Mouse (Mus musculus): ENCODE results near the gene Slc47a1. TPM values are rescaled to one million over a fixed set of nuclear protein-coding genes. Genes with fewer than 3 reads are reported as not detected.

The Slc47a1 gene
- polyA plus RNA-seq, 1 experiment from 2014 or later = 0.05 TPM

DNA sequence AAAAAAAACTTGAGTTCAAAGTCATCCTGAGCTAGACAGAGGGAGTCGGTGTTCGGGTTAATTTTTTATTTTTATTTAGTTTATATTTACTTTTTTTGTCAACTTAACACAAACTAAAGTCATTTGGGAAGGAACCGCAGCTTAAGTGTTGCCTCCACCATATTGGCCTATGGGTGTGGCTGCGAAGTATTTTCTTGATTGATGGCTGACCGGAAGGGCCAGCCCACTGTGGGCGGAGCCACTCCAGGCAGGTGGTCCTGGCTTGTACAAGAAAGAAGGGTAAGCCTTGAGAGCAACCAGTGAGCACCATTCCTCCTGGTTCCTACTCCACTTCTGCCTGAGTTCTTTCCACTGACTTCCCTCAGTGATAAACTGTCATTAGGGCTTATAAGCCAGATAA lies 14.0 kb downstream of the Slc47a1 start:
- Histone ChIP-seq H3K27me3 (ENCODE audit: low read depth, poor library complexity, severe bottlenecking) (no peaks in the 10 kb centered on the region), H3K4me1 (no peaks in the 10 kb centered on the region), H3K27ac (no peak overlapping the region), H3K9me3 (replicated peaks) (no peaks in the 10 kb centered on the region), H3K36me3 (no peaks in the 10 kb centered on the region), H3K4me3 (no peak overlapping the region)
- DNase-seq (ENCODE audit: low spot score) = no peak
- 88% methylated on average over 6 of the region's 6 CpGs for WGBS

DNA sequence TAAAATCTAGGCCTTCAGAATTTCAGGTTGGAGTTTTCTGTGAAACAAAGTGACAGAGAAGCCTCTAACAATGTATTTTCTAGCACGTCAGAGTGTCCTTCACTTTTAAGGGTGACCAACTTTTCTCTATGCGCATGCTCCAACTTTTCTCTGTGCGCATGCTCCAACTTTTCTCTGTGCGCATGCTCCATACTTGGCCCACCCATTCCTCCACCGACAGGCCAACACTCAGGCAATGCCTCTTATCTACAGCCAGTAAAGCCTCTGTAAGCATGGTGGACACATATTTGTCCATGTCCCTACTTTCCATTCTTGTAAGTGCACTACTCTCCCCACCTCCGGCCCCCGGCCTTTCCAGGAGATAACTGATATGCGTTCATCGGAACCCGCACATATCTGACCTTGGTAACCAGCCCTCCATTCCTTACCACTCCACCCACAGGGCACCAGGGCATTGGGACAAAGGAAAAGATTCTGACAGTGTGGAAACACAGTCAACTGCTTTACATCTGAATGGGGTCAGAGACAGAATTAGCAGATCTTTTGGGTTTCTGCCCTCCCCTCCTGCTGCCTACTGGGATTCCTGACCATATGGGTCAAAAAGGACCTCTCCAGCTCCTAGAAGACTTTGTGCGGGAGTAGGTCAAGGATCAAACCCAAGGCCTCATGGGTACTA lies 16.5 kb downstream of the Slc47a1 start:
- Histone ChIP-seq H3K27me3 (ENCODE audit: low read depth, poor library complexity, severe bottlenecking) (no peaks in the 10 kb centered on the region), H3K4me3 (no peak overlapping the region), H3K36me3 (no peaks in the 10 kb centered on the region), H3K9me3 (replicated peaks) (no peaks in the 10 kb centered on the region), H3K27ac (no peak overlapping the region), H3K4me1 (no peaks in the 10 kb centered on the region)
- WGBS = 95% methylated on average over 11 of the region's 11 CpGs
- DNase-seq (ENCODE audit: low spot score) = no peak

DNA sequence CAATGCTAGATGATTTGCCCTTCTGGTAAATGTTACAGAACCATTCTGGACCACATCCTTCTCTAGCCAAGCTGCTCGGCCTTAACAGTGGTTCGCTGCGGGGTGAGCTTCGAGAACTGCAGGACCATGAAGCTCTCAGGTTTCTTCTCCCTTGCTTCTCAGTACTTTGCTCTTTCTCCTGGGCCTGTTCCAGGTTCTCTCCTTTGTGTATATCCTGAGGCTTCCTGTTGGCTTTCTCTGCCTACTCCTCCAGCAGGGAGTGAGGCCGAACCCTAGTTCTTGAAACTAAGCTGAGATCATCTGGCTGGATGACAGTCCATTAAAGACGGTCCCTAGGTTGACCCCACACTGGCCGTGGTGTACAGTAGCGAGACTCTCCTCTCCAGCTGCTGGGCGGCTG lies 21.5 kb downstream of the Slc47a1 start:
- H3K9me3 ChIP-seq (replicated peaks) = no peaks in the 10 kb centered on the region
- H3K27ac ChIP-seq = no peak overlapping the region
- H3K27me3 ChIP-seq (ENCODE audit: low read depth, poor library complexity, severe bottlenecking) = 0 out of 2 replicates have a peak, but pooled peaks cover 8% of the 10 kb centered on the region
- H3K4me3 ChIP-seq = no peak overlapping the region
- no peaks in the 10 kb centered on the region for H3K4me1 ChIP-seq
- no peak for DNase-seq (ENCODE audit: low spot score)
- no peaks in the 10 kb centered on the region for H3K36me3 ChIP-seq
- WGBS = 87% methylated on average over 9 of the region's 9 CpGs

DNA sequence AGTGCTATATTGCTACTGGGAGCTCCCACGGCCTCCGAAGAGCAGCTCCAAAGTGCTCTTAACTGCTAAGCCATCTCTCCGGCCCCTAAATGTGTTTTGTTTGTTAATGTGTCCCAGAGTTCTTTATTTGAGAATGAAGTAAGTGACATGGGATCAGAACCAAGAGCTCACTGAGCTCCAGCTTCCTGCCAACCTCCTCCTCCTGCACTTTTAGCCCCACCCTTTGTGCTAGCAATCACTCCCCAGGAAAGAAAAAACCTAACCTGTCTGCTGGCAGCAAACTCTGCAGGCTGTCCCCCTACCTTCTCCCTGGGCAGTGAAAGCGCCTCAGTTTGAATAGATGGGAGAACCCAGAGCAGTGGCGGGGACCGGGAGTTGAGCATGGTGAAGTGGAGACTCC lies 22.0 kb downstream of the Slc47a1 start:
- no peak for DNase-seq (ENCODE audit: low spot score)
- 86% methylated on average over 6 of the region's 6 CpGs for WGBS
- Histone ChIP-seq H3K9me3 (replicated peaks) (no peaks in the 10 kb centered on the region), H3K4me1 (no peaks in the 10 kb centered on the region), H3K4me3 (no peak overlapping the region), H3K27ac (no peak overlapping the region), H3K36me3 (no peaks in the 10 kb centered on the region), H3K27me3 (ENCODE audit: low read depth, poor library complexity, severe bottlenecking) (0 out of 2 replicates have a peak, but pooled peaks cover 8% of the 10 kb centered on the region)

DNA sequence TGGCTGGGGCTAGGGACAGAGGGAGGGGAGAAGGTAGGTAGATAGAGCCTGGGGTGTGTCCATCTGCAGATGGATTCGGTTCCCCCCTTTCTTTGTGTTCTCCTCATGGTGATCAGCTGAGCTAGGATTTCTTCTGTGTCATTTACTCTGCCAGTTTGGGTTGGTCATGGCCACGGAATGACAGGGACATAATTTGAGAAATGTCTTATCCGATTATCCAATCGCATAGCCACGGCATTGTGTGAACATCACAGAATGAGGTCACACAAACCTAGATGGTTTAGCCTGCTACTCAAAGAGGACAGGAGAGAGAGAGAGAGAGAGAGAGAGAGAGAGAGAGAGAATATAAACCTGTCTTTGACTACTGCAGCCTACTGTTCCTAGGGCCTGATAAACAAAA lies 22.8 kb downstream of the Slc47a1 start:
- Histone ChIP-seq H3K27me3 (ENCODE audit: low read depth, poor library complexity, severe bottlenecking) (0 out of 2 replicates have a peak, but pooled peaks cover 8% of the 10 kb centered on the region), H3K36me3 (no peaks in the 10 kb centered on the region), H3K9me3 (replicated peaks) (no peaks in the 10 kb centered on the region), H3K27ac (no peak overlapping the region), H3K4me1 (no peaks in the 10 kb centered on the region), H3K4me3 (no peak overlapping the region)
- DNase-seq (ENCODE audit: low spot score) = no peak
- WGBS = 94% methylated on average over 5 of the region's 5 CpGs

DNA sequence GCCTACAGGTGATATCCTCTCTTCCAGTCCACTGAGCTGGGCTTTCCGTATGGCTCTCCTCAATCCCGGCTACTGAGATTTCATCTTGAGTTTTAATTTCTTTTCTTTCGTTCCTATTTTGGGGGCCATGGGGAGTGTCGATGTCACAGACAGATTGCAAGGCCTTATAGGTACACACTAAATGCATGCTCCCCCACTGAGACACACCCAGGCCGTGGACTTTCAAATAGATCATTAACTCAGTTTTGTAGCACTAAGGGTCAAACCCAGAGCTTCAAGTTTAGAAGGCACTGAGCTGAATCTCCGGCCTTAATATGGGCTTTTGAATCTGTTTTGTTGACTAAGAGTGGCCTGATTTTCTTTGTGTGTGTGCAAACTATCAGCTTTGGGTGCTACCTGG lies 23.8 kb downstream of the Slc47a1 start:
- Histone ChIP-seq H3K4me1 (no peaks in the 10 kb centered on the region), H3K36me3 (no peaks in the 10 kb centered on the region), H3K27ac (no peak overlapping the region), H3K27me3 (ENCODE audit: low read depth, poor library complexity, severe bottlenecking) (0 out of 2 replicates have a peak, but pooled peaks cover 8% of the 10 kb centered on the region), H3K4me3 (no peak overlapping the region), H3K9me3 (replicated peaks) (no peaks in the 10 kb centered on the region)
- DNase-seq (ENCODE audit: low spot score) = no peak
- 85% methylated on average over 6 of the region's 6 CpGs for WGBS

DNA sequence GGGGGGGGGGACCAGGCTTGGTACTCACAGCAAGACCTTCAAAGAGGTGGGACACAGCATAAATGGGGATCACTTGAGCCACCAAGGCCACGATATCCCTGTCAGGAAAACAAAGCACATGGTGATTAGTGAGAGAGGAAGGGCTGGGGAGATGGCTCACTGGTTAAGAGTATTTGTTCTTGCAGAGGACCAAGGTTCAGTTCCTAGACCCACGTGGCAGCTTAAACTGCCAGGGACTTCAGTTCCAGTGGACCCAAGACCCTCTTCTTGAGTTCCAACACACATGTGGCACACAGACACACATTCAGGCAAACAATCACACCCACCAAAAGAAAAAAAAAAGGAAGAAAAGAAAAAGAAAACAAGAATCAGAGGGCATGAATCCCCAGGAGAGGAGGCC lies 25.1 kb downstream of the Slc47a1 start:
- WGBS = 77% methylated on average over 2 of the region's 2 CpGs
- peaks cover 16% of the 10 kb centered on the region for H3K27me3 ChIP-seq (ENCODE audit: low read depth, poor library complexity, severe bottlenecking)
- H3K4me3 ChIP-seq = no peak overlapping the region
- no peaks in the 10 kb centered on the region for H3K36me3 ChIP-seq
- no peak for DNase-seq (ENCODE audit: low spot score)
- H3K4me1 ChIP-seq = no peaks in the 10 kb centered on the region
- no peaks in the 10 kb centered on the region for H3K9me3 ChIP-seq (replicated peaks)
- H3K27ac ChIP-seq = no peak overlapping the region

DNA sequence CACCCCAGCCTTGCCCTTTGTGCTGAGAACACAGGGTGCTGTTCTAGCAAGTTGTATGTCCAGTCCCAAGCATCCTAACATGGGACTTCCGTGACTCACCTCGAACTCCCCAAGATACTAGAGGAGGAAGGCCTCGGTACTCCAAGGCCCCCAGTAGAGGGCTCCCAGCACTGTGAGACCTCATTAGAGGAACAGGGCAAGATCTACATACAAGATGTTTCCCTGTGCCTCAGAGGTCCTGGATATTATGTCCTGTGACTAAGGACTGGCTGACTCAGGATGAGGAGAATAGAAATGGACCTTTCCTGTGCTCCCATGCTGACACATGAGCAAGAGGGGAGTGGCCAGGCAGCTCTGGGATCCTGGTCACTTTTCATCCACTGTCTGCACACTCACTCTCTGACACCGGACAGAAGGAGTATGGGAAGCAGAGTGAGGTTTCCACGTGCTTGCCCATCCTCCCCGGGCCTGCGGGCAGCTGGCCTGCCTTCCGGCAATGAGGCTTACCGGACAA lies 25.9 kb downstream of the Slc47a1 start:
- Histone ChIP-seq H3K36me3 (no peaks in the 10 kb centered on the region), H3K9me3 (replicated peaks) (no peaks in the 10 kb centered on the region), H3K27ac (no peak overlapping the region), H3K4me3 (no peak overlapping the region), H3K27me3 (ENCODE audit: low read depth, poor library complexity, severe bottlenecking) (peaks cover 24% of the 10 kb centered on the region), H3K4me1 (no peaks in the 10 kb centered on the region)
- WGBS = 66% methylated on average over 9 of the region's 9 CpGs
- DNase-seq (ENCODE audit: low spot score) = no peak

DNA sequence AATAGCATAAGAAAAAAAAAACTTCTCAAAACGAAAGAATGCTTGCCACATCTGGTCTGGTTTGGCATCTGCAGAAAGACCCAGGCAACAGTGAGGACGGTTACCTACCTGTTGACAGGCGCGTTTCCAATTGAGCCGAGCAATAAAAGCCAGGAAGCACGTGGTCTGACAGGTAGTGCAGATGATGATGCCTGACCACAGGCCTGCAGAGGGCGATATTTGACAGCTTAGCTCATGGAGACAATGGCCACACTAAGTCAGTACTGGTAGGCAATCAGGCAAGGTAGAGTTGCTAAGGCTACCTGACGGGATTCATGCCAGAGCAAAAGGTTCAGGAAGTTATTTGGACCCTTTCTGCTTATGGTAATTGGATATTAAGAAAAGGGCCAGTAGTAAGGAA lies 28.8 kb downstream of the Slc47a1 start:
- Histone ChIP-seq H3K27ac (no peak overlapping the region), H3K4me1 (no peaks in the 10 kb centered on the region), H3K36me3 (no peaks in the 10 kb centered on the region), H3K4me3 (no peak overlapping the region), H3K27me3 (ENCODE audit: low read depth, poor library complexity, severe bottlenecking) (peaks cover 46% of the 10 kb centered on the region), H3K9me3 (replicated peaks) (no peaks in the 10 kb centered on the region)
- DNase-seq (ENCODE audit: low spot score) = peak; percentile 68
- WGBS = 7% methylated on average over 8 of the region's 8 CpGs

DNA sequence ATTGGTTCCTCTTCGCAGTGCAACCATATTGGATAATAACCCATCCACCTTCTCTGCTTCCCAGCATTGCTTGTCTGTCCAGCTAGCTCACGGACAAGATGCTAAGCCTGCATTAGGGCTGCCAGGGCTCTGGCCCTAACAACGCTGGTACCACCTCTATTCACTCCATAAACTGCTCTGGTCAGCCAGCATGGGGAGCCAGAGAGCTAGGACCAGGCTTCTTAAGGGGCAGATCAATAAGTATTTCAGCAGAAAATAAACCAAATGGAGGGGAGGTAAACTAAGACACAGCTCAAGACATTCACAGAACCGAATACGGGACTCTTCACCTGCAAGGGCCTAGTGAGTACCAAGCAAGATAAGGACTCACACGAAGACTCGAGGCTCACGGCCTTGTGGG lies 32.0 kb downstream of the Slc47a1 start:
- Histone ChIP-seq H3K4me1 (peaks cover 7% of the 10 kb centered on the region), H3K4me3 (no peak overlapping the region), H3K36me3 (no peaks in the 10 kb centered on the region), H3K27me3 (ENCODE audit: low read depth, poor library complexity, severe bottlenecking) (peaks cover 75% of the 10 kb centered on the region), H3K9me3 (replicated peaks) (no peaks in the 10 kb centered on the region), H3K27ac (no peak overlapping the region)
- DNase-seq (ENCODE audit: low spot score) = no peak
- 69% methylated on average over 8 of the region's 8 CpGs for WGBS

DNA sequence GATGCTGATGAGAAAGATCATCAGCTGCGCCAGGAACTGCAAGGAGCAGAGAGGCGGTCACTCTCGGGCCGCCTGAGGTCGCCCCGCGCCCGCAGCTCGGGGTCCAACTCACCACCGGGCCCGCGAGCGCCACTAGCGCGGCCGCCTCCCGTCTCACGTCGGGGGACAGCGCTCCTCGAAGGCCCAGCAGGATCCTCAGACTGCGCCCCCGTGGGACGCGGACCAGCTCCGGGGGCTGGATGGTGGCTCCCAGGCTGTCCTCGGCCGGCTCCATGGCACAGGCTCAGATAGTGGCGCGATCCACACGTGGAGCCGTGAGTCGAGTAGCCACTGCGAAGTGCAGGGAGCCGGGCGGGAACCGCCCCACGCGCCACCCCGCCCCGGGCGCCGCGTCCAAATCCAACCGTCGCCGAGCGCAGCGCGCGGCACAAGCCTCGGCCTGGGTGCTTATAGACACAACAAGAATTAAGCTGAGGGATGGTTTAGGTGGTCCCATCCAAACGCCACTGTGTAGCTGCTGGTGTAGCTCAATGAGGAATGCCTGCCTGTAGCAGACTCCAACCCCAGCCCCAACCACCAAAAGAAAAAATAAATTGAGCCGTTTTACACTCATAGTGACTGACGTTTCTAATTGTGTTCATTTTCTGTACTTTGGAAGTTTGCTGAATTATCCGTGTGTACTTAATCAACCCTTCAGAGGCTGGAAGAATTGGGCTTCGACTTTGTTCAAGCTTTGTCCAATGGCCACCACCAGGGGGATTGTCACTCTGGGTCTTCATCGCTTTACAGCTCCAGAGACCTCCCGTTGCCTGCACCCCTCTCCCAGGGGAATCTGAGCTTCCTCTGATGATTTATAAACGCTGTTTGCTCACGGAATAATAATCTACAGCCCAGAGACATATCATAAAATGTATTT lies 35.4 kb downstream of the Slc47a1 start, which contains the start of gene Slc47a2:
Slc47a2 (minus strand) TSS at position 356 of the 916 bp plus-strand sequence.
- H3K9me3 ChIP-seq (replicated peaks) = no peaks in the 10 kb centered on the region
- peaks cover 79% of the 10 kb centered on the region for H3K27me3 ChIP-seq (ENCODE audit: low read depth, poor library complexity, severe bottlenecking)
- peak; percentile 50 for DNase-seq (ENCODE audit: low spot score)
- H3K36me3 ChIP-seq = no peaks in the 10 kb centered on the region
- WGBS = 4% methylated on average over 61 of the region's 61 CpGs
- H3K4me3 ChIP-seq = peak within 1 kb of the TSS; percentile 48
- no peak within 1 kb of the TSS for H3K27ac ChIP-seq
- peaks cover 7% of the 10 kb centered on the region for H3K4me1 ChIP-seq

DNA sequence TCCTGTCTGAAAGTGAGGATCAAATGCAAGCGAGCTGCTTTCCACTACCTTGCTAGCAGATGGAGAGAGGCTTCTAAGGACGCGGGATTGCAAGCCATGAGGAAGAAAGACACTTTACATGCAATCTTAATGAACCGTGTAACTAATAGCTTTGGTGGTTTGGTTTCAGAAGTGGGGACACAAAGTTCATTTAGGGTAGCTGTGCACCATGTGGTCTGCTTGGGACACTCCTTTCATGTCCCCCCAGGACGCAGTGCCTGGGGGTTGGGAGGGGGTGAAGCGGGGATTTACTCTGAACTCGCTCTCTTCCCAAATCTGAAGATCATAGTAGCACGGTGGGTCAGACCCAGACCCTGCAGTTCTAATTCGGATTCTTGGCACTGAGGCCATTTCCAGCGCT lies 36.2 kb downstream of the Slc47a1 start:
- H3K4me1 ChIP-seq = peaks cover 7% of the 10 kb centered on the region
- H3K9me3 ChIP-seq (replicated peaks) = no peaks in the 10 kb centered on the region
- 18% methylated on average over 10 of the region's 10 CpGs for WGBS
- no peaks in the 10 kb centered on the region for H3K36me3 ChIP-seq
- H3K4me3 ChIP-seq = peak overlapping the region; percentile 48
- H3K27ac ChIP-seq = no peak overlapping the region
- H3K27me3 ChIP-seq (ENCODE audit: low read depth, poor library complexity, severe bottlenecking) = peaks cover 71% of the 10 kb centered on the region
- no peak for DNase-seq (ENCODE audit: low spot score)

DNA sequence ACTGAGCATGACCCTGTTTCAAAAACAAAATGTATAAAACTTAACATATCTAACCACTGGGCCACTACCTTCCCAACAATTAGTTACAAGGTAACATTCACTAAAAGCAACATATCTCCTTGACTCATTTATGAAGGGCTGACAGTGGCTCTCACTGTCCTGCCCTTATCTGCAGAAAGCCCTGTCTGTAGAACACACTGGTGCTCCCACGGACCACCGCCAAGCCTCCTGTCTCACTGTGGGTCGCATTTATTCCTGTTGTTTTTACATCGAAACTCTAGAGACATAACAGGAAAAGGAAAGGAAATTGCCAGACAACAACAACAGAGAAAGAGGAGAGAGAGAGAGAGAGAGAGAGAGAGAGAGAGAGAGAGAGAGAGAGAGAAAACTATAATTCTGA lies 36.9 kb downstream of the Slc47a1 start:
- 83% methylated on average over 4 of the region's 4 CpGs for WGBS
- H3K36me3 ChIP-seq = no peaks in the 10 kb centered on the region
- no peak overlapping the region for H3K27ac ChIP-seq
- H3K9me3 ChIP-seq (replicated peaks) = no peaks in the 10 kb centered on the region
- no peak overlapping the region for H3K4me3 ChIP-seq
- H3K27me3 ChIP-seq (ENCODE audit: low read depth, poor library complexity, severe bottlenecking) = peaks cover 65% of the 10 kb centered on the region
- no peak for DNase-seq (ENCODE audit: low spot score)
- peaks cover 7% of the 10 kb centered on the region for H3K4me1 ChIP-seq

All from limb, embryonic 10.5 days (tissue).